ENCODE assay signal across 13 mouse cellular contexts in the genomic region with DNA sequence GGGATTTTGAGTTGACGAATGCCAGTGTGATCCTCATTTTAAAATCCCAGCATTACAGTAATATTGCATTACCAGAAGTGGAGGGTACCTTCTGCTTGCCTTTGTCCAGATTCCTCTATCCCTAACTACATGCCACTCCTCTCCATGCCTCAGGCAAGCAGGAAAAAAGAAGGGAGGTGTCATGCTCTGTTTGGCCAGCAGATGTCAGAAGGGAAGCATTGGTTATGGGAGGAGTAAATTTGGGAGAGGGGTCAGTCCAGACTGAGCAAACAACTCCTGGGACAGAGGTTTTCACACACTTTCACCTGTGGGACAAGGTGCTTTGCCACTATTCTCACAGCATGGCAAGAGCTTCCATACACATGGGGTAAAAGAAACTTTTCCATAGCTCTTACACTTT. TPM values are rescaled to one million over a fixed set of nuclear protein-coding genes. Genes with fewer than 3 reads are reported as not detected.
DNase-seq lines count a peak whose midpoint lies in the region.
"Not testable (repeated sequence)": the region's sequence is repeated elsewhere in the genome, so short reads cannot be mapped to it uniquely, and the experiment has no call there.
"Had no signal": no experiment of that assay in that cellular context is flagged by ENCODE, and none has a peak within 500 bp of the region (broad histone marks: within the 10 kb centered on the region; RNA-seq: fewer than 3 reads in every experiment).

No protein-coding gene starts in this region.

- DNase-seq in WW6 (ENCODE audit: low read depth, low spot score) = peak; percentile 7
- peak; percentile 48 to 51 for DNase-seq in cerebellum, postnatal 10 days
- DNase-seq in forelimb bud, embryonic 11.5 days (ENCODE audit: low read depth, low spot score) = peak; percentile 2
- DNase-seq in kidney, adult 18-20 months = peak; percentile 5
- DNase-seq in left cerebral cortex, postnatal 4 days = peak; percentile 15
- DNase-seq in lung, postnatal 14 days = peak; percentile 41
- DNase-seq in ovary, postnatal 10 days (ENCODE audit: low spot score) = peak; percentile 4
- peak; percentile 9 for DNase-seq in urinary bladder, postnatal 14 days (ENCODE audit: low spot score)

- intact Hi-C loops in left cerebral cortex, postnatal 4 days (cut with DNase I) = not testable (repeated sequence)

RNA-seq across cellular contexts. Expression of a gene that starts 4.8 kb away (rescaled TPM):
- total RNA-seq in left cerebral cortex, postnatal 4 days (2021) = not detected
- total RNA-seq: G1E; gastrocnemius, postnatal 36 days; layer of hippocampus, adult 8-10 months; left cerebral cortex, postnatal 25 days; monocyte, adult 5-6 weeks had no signal

RNA-seq across cellular contexts. Expression of a gene that starts 15.6 kb away (rescaled TPM):
- not detected for total RNA-seq in left cerebral cortex, postnatal 4 days (2021)
- total RNA-seq: G1E; gastrocnemius, postnatal 36 days; layer of hippocampus, adult 8-10 months; left cerebral cortex, postnatal 25 days; monocyte, adult 5-6 weeks had no signal

RNA-seq across cellular contexts. Expression of a gene that starts 18.3 kb away (rescaled TPM):
- not detected for total RNA-seq in left cerebral cortex, postnatal 4 days (2021)
- total RNA-seq: gastrocnemius, postnatal 36 days; layer of hippocampus, adult 8-10 months; left cerebral cortex, postnatal 25 days; monocyte, adult 5-6 weeks had no signal

Comparison
In these comparisons a context has a peak if more than half of its experiments do, and no peak if none do; other contexts are left out.
1. Peak in every context shown above with its lines: DNase-seq.